Mouse (Mus musculus): Measurements from ENCODE around the gene Ncoa7. TPM values are rescaled to one million over a fixed set of nuclear protein-coding genes. Genes with fewer than 3 reads are reported as not detected.

Gene Ncoa7
- polyA plus RNA-seq, 1 experiment = 5.4 TPM

- Histone ChIP-seq H3K27ac (ENCODE audit: control insufficient read depth, insufficient read depth, low read depth, low read length) (no peak overlapping the region), H3K36me3 (ENCODE audit: control insufficient read depth, insufficient read depth, low read length) (no peaks in the 10 kb centered on the region), H3K4me1 (ENCODE audit: control insufficient read depth, insufficient read depth, low read length) (no peaks in the 10 kb centered on the region), H3K27me3 (ENCODE audit: control insufficient read depth, insufficient read depth, low read length) (no peaks in the 10 kb centered on the region), H3K4me3 (ENCODE audit: control insufficient read depth, low read depth, low read length) (no peak overlapping the region)
- TF ChIP-seq CTCF (IDR thresholded peaks at IDR 0.05; ENCODE audit: control insufficient read depth, insufficient read depth, insufficient replicate concordance, low read depth, low read length) (no peak), POLR2A (IDR thresholded peaks at IDR 0.05; ENCODE audit: control insufficient read depth, low read depth, low read length) (no peak)
These were observed 190.1 kb downstream of the Ncoa7 start for GRCm38 (mm10) chr10:30613039-30613438.

DNA sequence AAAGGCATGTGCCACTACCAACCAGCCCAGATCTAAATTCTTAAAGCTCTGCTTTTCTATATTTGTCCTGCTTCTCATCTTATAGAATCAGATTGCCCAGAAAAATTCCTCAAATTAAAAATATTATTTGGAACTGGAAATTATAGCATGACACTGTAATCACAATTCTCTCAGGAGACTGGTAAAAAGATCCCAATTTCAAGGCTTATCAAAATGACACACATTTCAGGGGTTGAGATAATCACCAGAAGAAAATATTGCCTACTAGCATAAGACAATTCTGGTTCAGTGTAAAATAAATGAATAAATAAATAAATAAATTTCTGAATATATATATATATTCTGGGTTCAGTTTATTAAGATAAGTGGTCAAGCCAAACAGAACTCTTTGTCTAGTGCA lies 193.5 kb downstream of the Ncoa7 start:
- Histone ChIP-seq H3K27me3 (ENCODE audit: control insufficient read depth, insufficient read depth, low read length) (no peaks in the 10 kb centered on the region), H3K4me1 (ENCODE audit: control insufficient read depth, insufficient read depth, low read length) (no peaks in the 10 kb centered on the region), H3K36me3 (ENCODE audit: control insufficient read depth, insufficient read depth, low read length) (no peaks in the 10 kb centered on the region), H3K4me3 (ENCODE audit: control insufficient read depth, low read depth, low read length) (no peak overlapping the region), H3K27ac (ENCODE audit: control insufficient read depth, insufficient read depth, low read depth, low read length) (no peak overlapping the region)
- no peak for TF ChIP-seq POLR2A (IDR thresholded peaks at IDR 0.05; ENCODE audit: control insufficient read depth, low read depth, low read length)
- no peak for TF ChIP-seq CTCF (IDR thresholded peaks at IDR 0.05; ENCODE audit: control insufficient read depth, insufficient read depth, insufficient replicate concordance, low read depth, low read length)

DNA sequence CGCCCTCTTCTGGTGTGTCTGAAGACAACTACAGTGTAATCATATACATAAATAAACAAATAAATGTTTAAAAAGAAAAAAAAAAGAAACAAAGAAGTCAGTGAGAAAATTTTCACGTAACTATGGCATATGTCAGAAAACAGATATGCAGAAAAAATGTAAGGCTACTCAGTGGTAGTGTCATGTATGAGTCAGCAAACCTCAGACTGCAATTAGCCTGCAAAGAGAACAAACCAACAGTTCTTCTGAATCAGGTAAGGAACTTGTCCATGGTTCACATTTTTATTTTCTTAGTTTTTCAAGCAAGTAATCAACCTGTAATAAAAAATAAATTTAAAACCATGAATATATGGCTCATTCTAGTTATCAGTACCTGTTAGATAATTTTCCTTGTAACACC lies 195.0 kb downstream of the Ncoa7 start:
- Histone ChIP-seq H3K27ac (ENCODE audit: control insufficient read depth, insufficient read depth, low read depth, low read length) (no peak overlapping the region), H3K27me3 (ENCODE audit: control insufficient read depth, insufficient read depth, low read length) (no peaks in the 10 kb centered on the region), H3K4me1 (ENCODE audit: control insufficient read depth, insufficient read depth, low read length) (no peaks in the 10 kb centered on the region), H3K4me3 (ENCODE audit: control insufficient read depth, low read depth, low read length) (no peak overlapping the region), H3K36me3 (ENCODE audit: control insufficient read depth, insufficient read depth, low read length) (no peaks in the 10 kb centered on the region)
- TF ChIP-seq CTCF (IDR thresholded peaks at IDR 0.05; ENCODE audit: control insufficient read depth, insufficient read depth, insufficient replicate concordance, low read depth, low read length) (no peak), POLR2A (IDR thresholded peaks at IDR 0.05; ENCODE audit: control insufficient read depth, low read depth, low read length) (no peak)

GRCm38 (mm10) chr10:30600542-30600966 lies 202.6 kb downstream of the Ncoa7 start, which contains the start of gene Trmt11:
Gene Trmt11, minus strand, starts transcription at chr10:30600749.
- peak within 1 kb of the TSS; percentile 85 for H3K4me3 ChIP-seq (ENCODE audit: control insufficient read depth, low read depth, low read length)
- TF ChIP-seq POLR2A (IDR thresholded peaks at IDR 0.05; ENCODE audit: control insufficient read depth, low read depth, low read length) (no peak; the same call in 1 of the 2 replicates), CTCF (IDR thresholded peaks at IDR 0.05; ENCODE audit: control insufficient read depth, insufficient read depth, insufficient replicate concordance, low read depth, low read length) (no peak)
- peaks cover 3% of the 10 kb centered on the region; the same call in 1 of the 2 replicates for H3K4me1 ChIP-seq (ENCODE audit: control insufficient read depth, insufficient read depth, low read length)
- H3K27me3 ChIP-seq (ENCODE audit: control insufficient read depth, insufficient read depth, low read length) = no peaks in the 10 kb centered on the region
- H3K27ac ChIP-seq (ENCODE audit: control insufficient read depth, insufficient read depth, low read depth, low read length) = peak within 1 kb of the TSS; percentile 91
- no peaks in the 10 kb centered on the region for H3K36me3 ChIP-seq (ENCODE audit: control insufficient read depth, insufficient read depth, low read length)

DNA sequence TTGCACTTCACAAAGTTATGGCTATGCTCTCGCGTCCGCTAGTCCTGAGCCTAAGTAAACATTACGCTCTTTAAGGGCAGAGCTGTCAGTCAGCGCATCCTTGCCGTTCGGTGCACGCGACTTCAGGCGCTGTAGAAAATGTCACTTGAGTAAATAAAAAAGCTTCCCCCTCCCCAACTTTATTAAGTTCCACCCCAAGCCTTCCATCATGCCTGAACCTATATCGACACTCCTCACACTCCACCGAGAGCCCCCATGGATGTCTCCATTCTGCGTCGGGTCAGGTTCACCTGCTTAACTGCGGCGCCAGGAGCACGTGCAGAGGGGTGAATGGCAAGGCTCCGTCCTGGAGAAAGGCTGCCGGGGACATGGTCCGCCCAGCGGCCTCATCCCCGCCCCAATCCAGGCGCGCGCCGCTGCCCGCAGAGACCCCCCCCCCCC lies 203.0 kb downstream of the Ncoa7 start:
- TF ChIP-seq POLR2A (IDR thresholded peaks at IDR 0.05; ENCODE audit: control insufficient read depth, low read depth, low read length) = no peak
- TF ChIP-seq CTCF (IDR thresholded peaks at IDR 0.05; ENCODE audit: control insufficient read depth, insufficient read depth, insufficient replicate concordance, low read depth, low read length) = no peak
- Histone ChIP-seq H3K4me1 (ENCODE audit: control insufficient read depth, insufficient read depth, low read length) (peaks cover 3% of the 10 kb centered on the region; the same call in 1 of the 2 replicates), H3K36me3 (ENCODE audit: control insufficient read depth, insufficient read depth, low read length) (no peaks in the 10 kb centered on the region), H3K27me3 (ENCODE audit: control insufficient read depth, insufficient read depth, low read length) (no peaks in the 10 kb centered on the region), H3K27ac (ENCODE audit: control insufficient read depth, insufficient read depth, low read depth, low read length) (peak overlapping the region; percentile 18; the same call in 1 of the 2 replicates), H3K4me3 (ENCODE audit: control insufficient read depth, low read depth, low read length) (peak overlapping the region; percentile 85)

DNA sequence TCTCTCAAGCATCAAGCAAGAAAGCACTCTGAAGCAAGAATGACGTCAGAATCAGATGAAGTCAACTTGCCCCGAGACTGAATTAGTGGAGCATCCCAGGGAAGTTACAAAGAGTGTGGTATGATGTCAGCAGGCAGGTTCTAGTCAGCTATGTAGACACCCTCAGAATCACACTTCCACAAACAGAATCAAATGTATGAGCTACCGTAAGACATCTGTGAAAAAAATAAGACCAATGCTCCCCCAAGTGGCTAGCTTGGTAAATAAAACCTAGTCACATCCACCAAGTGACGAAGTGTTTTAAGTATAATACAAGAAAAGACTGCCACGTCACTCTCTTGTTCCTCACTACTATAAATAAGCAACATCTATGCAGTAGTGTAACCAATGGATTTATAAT lies 216.1 kb downstream of the Ncoa7 start:
- no peaks in the 10 kb centered on the region for H3K27me3 ChIP-seq (ENCODE audit: control insufficient read depth, insufficient read depth, low read length)
- no peak overlapping the region for H3K27ac ChIP-seq (ENCODE audit: control insufficient read depth, insufficient read depth, low read depth, low read length)
- no peaks in the 10 kb centered on the region for H3K4me1 ChIP-seq (ENCODE audit: control insufficient read depth, insufficient read depth, low read length)
- TF ChIP-seq CTCF (IDR thresholded peaks at IDR 0.05; ENCODE audit: control insufficient read depth, insufficient read depth, insufficient replicate concordance, low read depth, low read length) (no peak), POLR2A (IDR thresholded peaks at IDR 0.05; ENCODE audit: control insufficient read depth, low read depth, low read length) (no peak)
- no peaks in the 10 kb centered on the region for H3K36me3 ChIP-seq (ENCODE audit: control insufficient read depth, insufficient read depth, low read length)
- H3K4me3 ChIP-seq (ENCODE audit: control insufficient read depth, low read depth, low read length) = no peak overlapping the region

- H3K36me3 ChIP-seq (ENCODE audit: control insufficient read depth, insufficient read depth, low read length) = no peaks in the 10 kb centered on the region
- TF ChIP-seq CTCF (IDR thresholded peaks at IDR 0.05; ENCODE audit: control insufficient read depth, insufficient read depth, insufficient replicate concordance, low read depth, low read length) (no peak), POLR2A (IDR thresholded peaks at IDR 0.05; ENCODE audit: control insufficient read depth, low read depth, low read length) (no peak)
- no peak overlapping the region for H3K4me3 ChIP-seq (ENCODE audit: control insufficient read depth, low read depth, low read length)
- no peaks in the 10 kb centered on the region for H3K4me1 ChIP-seq (ENCODE audit: control insufficient read depth, insufficient read depth, low read length)
- H3K27me3 ChIP-seq (ENCODE audit: control insufficient read depth, insufficient read depth, low read length) = no peaks in the 10 kb centered on the region
- no peak overlapping the region for H3K27ac ChIP-seq (ENCODE audit: control insufficient read depth, insufficient read depth, low read depth, low read length)
These were observed 217.4 kb downstream of the Ncoa7 start for GRCm38 (mm10) chr10:30585691-30586090.

Other genes starting within 250 kb of the Ncoa7 start
- gene Trmt11, start 202.6 kb downstream of the Ncoa7 start, polyA plus RNA-seq (2012; rRNA removed) = 0.87 and 0.91 TPM in 2 replicates
- 12.5 and 13.1 TPM in 2 replicates for gene Hint3, start 173.7 kb downstream of the Ncoa7 start, polyA plus RNA-seq (2012; rRNA removed)
- 0.89 and 1.1 TPM in 2 replicates for gene Hey2, start 39.5 kb upstream of the Ncoa7 start, polyA plus RNA-seq (2012; rRNA removed)

Data from testis, adult 2 months (tissue).